Mouse (Mus musculus) heart, postnatal 0 days (tissue): Measurements from ENCODE around the gene Map4.

ENCODE experiments used
- CTCF ChIP-seq: IDR thresholded peaks from 2 replicates; pipeline ENCODE4 v1.5.1; 2016; ENCODE audit warnings: antibody characterized with exemption, control low read depth, low read depth
- EP300 ChIP-seq: IDR thresholded peaks from 2 replicates; pipeline ENCODE4 v1.6.1; 2016; ENCODE audit warnings: antibody characterized with exemption, low read depth

- TF ChIP-seq EP300 (no peak), CTCF (no peak)
These were observed 137.5 kb downstream of the Map4 start for GRCm38 (mm10) chr9:110068745-110069144.
